Mouse (Mus musculus): ENCODE measurements at regions not wholly inside any gene's neighbourhood (a gene's known extent, or its start where the extent isn't known, plus 50 kb on each side); places are given as distances from the start of the nearest gene placed in this dataset.

DNA sequence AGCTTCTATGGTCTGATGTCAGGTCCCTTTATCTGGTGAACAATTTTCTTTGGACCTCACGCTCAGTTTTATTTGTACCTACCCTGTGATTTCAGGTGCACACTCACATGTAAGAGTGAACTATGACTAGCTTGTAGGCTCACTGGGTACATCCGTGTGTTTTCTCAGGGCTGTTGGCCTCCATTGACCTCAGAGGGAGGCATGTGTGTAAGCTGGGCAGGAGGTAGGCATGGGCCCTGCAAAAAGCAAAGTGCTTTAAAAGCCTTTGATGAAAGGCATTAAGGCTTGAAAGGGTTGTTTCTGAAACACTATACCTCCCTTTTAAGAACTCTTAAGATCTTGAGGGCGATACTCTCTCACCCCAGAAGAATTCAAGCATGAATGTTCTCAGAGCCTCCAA lies 112.9 kb upstream of the Gdnf start:
- no peak overlapping the region for H3K4me3 ChIP-seq (replicated peaks; ENCODE audit: insufficient read depth, low read depth, low read length)
- TF ChIP-seq CTCF (IDR thresholded peaks at IDR 0.05; ENCODE audit: borderline replicate concordance, insufficient read depth, low read depth, low read length) (no peak), POLR2A (IDR thresholded peaks at IDR 0.05; ENCODE audit: borderline replicate concordance, insufficient read depth, low read length) (no peak)
- H3K27me3 ChIP-seq (ENCODE audit: control insufficient read depth, insufficient read depth, low read length): no peaks in the 10 kb centered on the region
- 63% methylated on average over 3 of the region's 3 CpGs for WGBS
- no peaks in the 10 kb centered on the region for H3K4me1 ChIP-seq (ENCODE audit: control insufficient read depth, insufficient read depth, low read length)
- no peak for DNase-seq
- H3K27ac ChIP-seq (ENCODE audit: insufficient read depth, low read length): no peak overlapping the region

DNA sequence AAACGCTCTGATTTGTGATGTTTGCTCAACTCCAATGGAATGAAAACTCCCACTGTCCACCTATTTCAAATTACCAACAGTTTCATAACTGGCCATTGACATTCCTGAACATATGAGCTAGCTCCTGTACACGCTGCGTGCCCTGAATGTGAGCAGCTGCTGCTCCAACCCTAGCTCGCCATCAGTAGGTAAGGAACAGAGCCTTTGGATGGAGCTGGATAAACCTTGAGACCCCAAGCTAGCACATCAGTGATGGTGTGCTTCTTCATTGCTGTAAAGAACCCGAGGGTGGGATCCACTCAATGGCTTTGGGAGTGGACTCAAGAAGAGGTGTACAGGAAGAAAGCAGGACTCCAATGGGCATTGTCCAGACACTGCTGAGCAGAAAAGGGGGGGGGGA lies 101.8 kb upstream of the Gdnf start:
- Histone ChIP-seq H3K27me3 (ENCODE audit: control insufficient read depth, insufficient read depth, low read length) (no peaks in the 10 kb centered on the region), H3K4me3 (replicated peaks; ENCODE audit: insufficient read depth, low read depth, low read length) (no peak overlapping the region), H3K27ac (ENCODE audit: insufficient read depth, low read length) (no peak overlapping the region), H3K4me1 (ENCODE audit: control insufficient read depth, insufficient read depth, low read length) (no peaks in the 10 kb centered on the region)
- no peak for DNase-seq
- no peak for TF ChIP-seq POLR2A (IDR thresholded peaks at IDR 0.05; ENCODE audit: borderline replicate concordance, insufficient read depth, low read length)
- 85% methylated on average over 5 of the region's 5 CpGs for WGBS

GRCm38 (mm10) chr15:7714641-7715040 lies 96.0 kb upstream of the Gdnf start:
- Histone ChIP-seq H3K27me3 (ENCODE audit: control insufficient read depth, insufficient read depth, low read length) (no peaks in the 10 kb centered on the region), H3K4me3 (replicated peaks; ENCODE audit: insufficient read depth, low read depth, low read length) (no peak overlapping the region), H3K4me1 (ENCODE audit: control insufficient read depth, insufficient read depth, low read length) (no peaks in the 10 kb centered on the region), H3K27ac (ENCODE audit: insufficient read depth, low read length) (no peak overlapping the region)
- 61% methylated on average over 1 of the region's 1 CpGs for WGBS
- TF ChIP-seq POLR2A (IDR thresholded peaks at IDR 0.05; ENCODE audit: borderline replicate concordance, insufficient read depth, low read length): no peak
- TF ChIP-seq CTCF (IDR thresholded peaks at IDR 0.05; ENCODE audit: borderline replicate concordance, insufficient read depth, low read depth, low read length): no peak
- no peak for DNase-seq

- TF ChIP-seq POLR2A (IDR thresholded peaks at IDR 0.05; ENCODE audit: borderline replicate concordance, insufficient read depth, low read length) (no peak), CTCF (IDR thresholded peaks at IDR 0.05; ENCODE audit: borderline replicate concordance, insufficient read depth, low read depth, low read length) (no peak)
- Histone ChIP-seq H3K4me3 (replicated peaks; ENCODE audit: insufficient read depth, low read depth, low read length) (no peak overlapping the region), H3K27ac (ENCODE audit: insufficient read depth, low read length) (no peak overlapping the region), H3K4me1 (ENCODE audit: control insufficient read depth, insufficient read depth, low read length) (no peaks in the 10 kb centered on the region), H3K27me3 (ENCODE audit: control insufficient read depth, insufficient read depth, low read length) (no peaks in the 10 kb centered on the region)
- WGBS: 58% methylated on average over 1 of the region's 1 CpGs
- DNase-seq: no peak
Measured at GRCm38 (mm10) chr15:7716188-7716587, 94.5 kb upstream of the Gdnf start.

DNA sequence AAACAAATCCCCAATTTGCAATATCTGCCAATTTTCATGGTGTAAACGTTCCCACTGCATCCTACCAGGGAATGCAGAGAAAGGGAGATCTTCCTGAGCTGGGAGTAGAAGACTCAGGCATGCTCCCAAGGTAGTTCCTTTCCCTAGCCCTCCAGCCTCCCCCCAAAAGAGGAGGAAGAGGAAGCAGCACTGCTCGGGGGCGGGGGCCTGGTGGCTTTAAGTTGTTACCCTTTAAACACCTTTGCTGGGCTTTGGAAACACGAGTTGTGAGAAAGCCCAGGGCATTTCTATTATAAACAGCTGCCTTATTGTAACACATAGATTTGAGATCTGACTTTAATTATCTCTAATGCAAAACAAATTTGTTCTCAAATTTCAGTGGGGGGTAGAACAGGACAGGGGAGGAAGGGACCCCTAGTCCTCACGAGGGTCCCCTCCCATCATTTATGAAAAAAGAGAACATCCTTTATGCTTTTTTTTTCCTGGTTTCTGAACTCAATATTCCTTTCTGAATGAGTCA lies 87.4 kb upstream of the Gdnf start:
- H3K4me1 ChIP-seq (ENCODE audit: control insufficient read depth, insufficient read depth, low read length): no peaks in the 10 kb centered on the region
- no peak overlapping the region for H3K4me3 ChIP-seq (replicated peaks; ENCODE audit: insufficient read depth, low read depth, low read length)
- no peak overlapping the region for H3K27ac ChIP-seq (ENCODE audit: insufficient read depth, low read length)
- WGBS: 54% methylated on average over 5 of the region's 5 CpGs
- DNase-seq: no peak
- no peak for TF ChIP-seq POLR2A (IDR thresholded peaks at IDR 0.05; ENCODE audit: borderline replicate concordance, insufficient read depth, low read length)
- no peak for TF ChIP-seq CTCF (IDR thresholded peaks at IDR 0.05; ENCODE audit: borderline replicate concordance, insufficient read depth, low read depth, low read length)
- no peaks in the 10 kb centered on the region for H3K27me3 ChIP-seq (ENCODE audit: control insufficient read depth, insufficient read depth, low read length)

- H3K4me1 ChIP-seq (ENCODE audit: control insufficient read depth, insufficient read depth, low read length): no peaks in the 10 kb centered on the region
- H3K4me3 ChIP-seq (replicated peaks; ENCODE audit: insufficient read depth, low read depth, low read length): no peak overlapping the region
- no peak overlapping the region for H3K27ac ChIP-seq (ENCODE audit: insufficient read depth, low read length)
- H3K27me3 ChIP-seq (ENCODE audit: control insufficient read depth, insufficient read depth, low read length): no peaks in the 10 kb centered on the region
- no peak for TF ChIP-seq POLR2A (IDR thresholded peaks at IDR 0.05; ENCODE audit: borderline replicate concordance, insufficient read depth, low read length)
- no peak for TF ChIP-seq CTCF (IDR thresholded peaks at IDR 0.05; ENCODE audit: borderline replicate concordance, insufficient read depth, low read depth, low read length)
- 100% methylated on average over 2 of the region's 2 CpGs for WGBS
- no peak for DNase-seq
Measured at GRCm38 (mm10) chr15:7723770-7724169, 86.9 kb upstream of the Gdnf start.

DNA sequence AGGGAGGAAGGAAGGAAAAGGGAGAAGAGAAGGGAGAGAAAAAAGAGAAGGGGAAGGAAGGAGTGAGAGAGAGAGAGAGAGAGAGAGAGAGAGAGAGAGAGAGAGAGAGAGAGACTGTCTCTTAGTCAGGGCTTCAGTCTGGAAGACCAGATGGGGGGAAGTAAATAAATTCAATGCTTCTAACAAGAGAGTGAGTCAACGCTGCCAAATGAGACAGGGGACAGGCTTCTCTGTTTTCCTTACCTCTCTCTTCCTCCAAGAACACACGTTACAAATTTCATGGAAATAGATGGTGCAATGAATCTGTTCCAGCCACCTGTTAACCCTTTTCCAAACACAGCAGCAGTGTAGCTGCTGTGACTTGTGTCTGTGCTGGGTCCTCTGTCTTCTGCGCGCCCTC lies 85.1 kb upstream of the Gdnf start:
- no peaks in the 10 kb centered on the region for H3K27me3 ChIP-seq (ENCODE audit: control insufficient read depth, insufficient read depth, low read length)
- 59% methylated on average over 4 of the region's 4 CpGs for WGBS
- H3K27ac ChIP-seq (ENCODE audit: insufficient read depth, low read length): no peak overlapping the region
- H3K4me3 ChIP-seq (replicated peaks; ENCODE audit: insufficient read depth, low read depth, low read length): no peak overlapping the region
- TF ChIP-seq CTCF (IDR thresholded peaks at IDR 0.05; ENCODE audit: borderline replicate concordance, insufficient read depth, low read depth, low read length): no peak
- no peak for TF ChIP-seq POLR2A (IDR thresholded peaks at IDR 0.05; ENCODE audit: borderline replicate concordance, insufficient read depth, low read length)
- no peak for DNase-seq
- H3K4me1 ChIP-seq (ENCODE audit: control insufficient read depth, insufficient read depth, low read length): no peaks in the 10 kb centered on the region

GRCm38 (mm10) chr15:7747586-7747985 lies 63.1 kb upstream of the Gdnf start:
- Histone ChIP-seq H3K4me1 (ENCODE audit: control insufficient read depth, insufficient read depth, low read length) (no peaks in the 10 kb centered on the region), H3K27me3 (ENCODE audit: control insufficient read depth, insufficient read depth, low read length) (no peaks in the 10 kb centered on the region), H3K27ac (ENCODE audit: insufficient read depth, low read length) (no peak overlapping the region), H3K4me3 (replicated peaks; ENCODE audit: insufficient read depth, low read depth, low read length) (no peak overlapping the region)
- TF ChIP-seq CTCF (IDR thresholded peaks at IDR 0.05; ENCODE audit: borderline replicate concordance, insufficient read depth, low read depth, low read length) (no peak), POLR2A (IDR thresholded peaks at IDR 0.05; ENCODE audit: borderline replicate concordance, insufficient read depth, low read length) (no peak)
- DNase-seq: no peak
- 60% methylated on average over 4 of the region's 4 CpGs for WGBS

Data from cerebellum, adult 2 months (tissue).